Mouse (Mus musculus) embryonic fibroblast, embryonic 13.5 days (primary cell): ENCODE results near the gene St8sia1.

Experiments used
- CTCF ChIP-seq: IDR thresholded peaks from 2 replicates; pipeline ENCODE4 v1.5.1; 2011; ENCODE audit warnings: mild to moderate bottlenecking, control low read depth, low read length, moderate library complexity, borderline replicate concordance; ENCODE audit not compliant: insufficient read depth
- POLR2A ChIP-seq: IDR thresholded peaks from 2 replicates; pipeline ENCODE4 v1.6.1; 2011; ENCODE audit warnings: low read depth, mild to moderate bottlenecking, control low read depth, low read length, moderate library complexity

- TF ChIP-seq POLR2A (no peak), CTCF (no peak)
Observed at GRCm38 (mm10) chr6:142956556-142956955, 7.7 kb downstream of the St8sia1 start.
